In the genomic region with DNA sequence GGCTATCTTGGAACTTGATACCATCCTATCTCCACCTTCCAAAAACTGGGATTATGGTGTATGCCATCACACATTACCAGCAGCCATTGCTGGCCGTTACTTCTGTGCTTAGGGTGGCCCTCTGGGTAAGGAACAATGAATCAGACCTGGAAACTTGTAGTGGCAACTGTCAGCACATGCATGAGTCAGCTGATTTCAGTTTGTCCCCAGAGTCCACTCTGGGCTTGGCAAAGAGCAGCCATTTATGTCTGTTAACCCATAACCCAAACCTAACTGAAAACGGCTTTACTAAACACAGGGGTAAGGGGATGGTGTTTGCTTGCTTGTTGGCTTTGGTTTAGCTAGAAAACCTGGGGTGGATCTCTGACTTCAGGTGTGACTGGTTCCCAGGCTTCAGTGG, we compare ENCODE assay signal across 25 mouse cellular contexts. TPM values are rescaled to one million over a fixed set of nuclear protein-coding genes. Genes with fewer than 3 reads are reported as not detected.
DNase-seq lines count a peak whose midpoint lies in the region; ATAC-seq and TF ChIP-seq lines count a peak whose summit lies in the region.
"Had no signal": no experiment of that assay in that cellular context is flagged by ENCODE, and none has a peak within 500 bp of the region (broad histone marks: within the 10 kb centered on the region; RNA-seq: fewer than 3 reads in every experiment).

No protein-coding gene starts in this region.

- WGBS in kidney, adult 2 months = 54% methylated on average over 2 of the region's 2 CpGs
- 69% methylated on average over 2 of the region's 2 CpGs for WGBS in hindbrain, embryonic 12.5 days

- TF ChIP-seq POLR2A in kidney, adult 2 months (IDR thresholded peaks at IDR 0.05; ENCODE audit: low read depth, low read length) = no peak

- H3K9me3 ChIP-seq in hindbrain, embryonic 12.5 days (replicated peaks) = no peaks in the 10 kb centered on the region
- H3K9me3 ChIP-seq: embryonic facial prominence, embryonic 10.5 days; embryonic facial prominence, embryonic 12.5 days; forebrain, embryonic 13.5 days; forebrain, embryonic 15.5 days; G1E had no signal

- H3K4me2 ChIP-seq in hindbrain, embryonic 12.5 days (replicated peaks) = no peak overlapping the region
- H3K4me2 ChIP-seq: embryonic facial prominence, embryonic 12.5 days; forebrain, embryonic 13.5 days; forebrain, embryonic 15.5 days had no signal

- DNase-seq in kidney, adult 2 months = peak; percentile 9
- no peak for DNase-seq in kidney, adult 18-20 months
- peak; percentile 57 for DNase-seq in 3T3-L1 (ENCODE audit: low read depth, low spot score)
- peak; percentile 17 for DNase-seq in 416B (ENCODE audit: low read depth)
- DNase-seq in NIH3T3 (ENCODE audit: low read depth) = peak; percentile 25
- DNase-seq in T-cell, adult 2 months (ENCODE audit: low spot score) = no peak
- no peak for DNase-seq in layer of hippocampus, adult 11-12 months (ENCODE audit: low spot score)
- DNase-seq: adrenal gland, adult 2 months; adrenal gland, postnatal 10 days; adrenal gland, postnatal 25 days; cerebellum, adult 11 months; cerebellum, adult 18-20 months; cerebellum, adult 8-10 months; cerebellum, adult 9-11 months; cerebellum, postnatal 14 days; cerebellum, postnatal 36 days; embryo, embryonic 11 days; forebrain, postnatal 0 days had no signal

- H3K4me1 ChIP-seq in kidney, adult 2 months (ENCODE audit: control insufficient read depth, insufficient read depth, low read length) = no peaks in the 10 kb centered on the region
- H3K4me1 ChIP-seq in hindbrain, embryonic 12.5 days = no peaks in the 10 kb centered on the region; the same call in 1 of the 2 replicates
- H3K4me1 ChIP-seq: forebrain, embryonic 13.5 days; forebrain, embryonic 15.5 days had no signal

- no peak overlapping the region for H3K9ac ChIP-seq in hindbrain, embryonic 12.5 days
- H3K9ac ChIP-seq: embryonic facial prominence, embryonic 12.5 days; forebrain, embryonic 13.5 days; forebrain, embryonic 15.5 days; forebrain, postnatal 0 days had no signal

- no peak overlapping the region for H3K4me3 ChIP-seq in kidney, adult 2 months (ENCODE audit: insufficient read depth, low read depth, low read length)
- no peak overlapping the region for H3K4me3 ChIP-seq in hindbrain, embryonic 12.5 days
- H3K4me3 ChIP-seq: embryonic facial prominence, embryonic 10.5 days; embryonic facial prominence, embryonic 12.5 days; forebrain, embryonic 13.5 days; forebrain, embryonic 15.5 days had no signal

- no peaks in the 10 kb centered on the region for H3K27me3 ChIP-seq in kidney, adult 2 months (replicated peaks; ENCODE audit: control insufficient read depth, insufficient read depth, low read length)
- no peaks in the 10 kb centered on the region for H3K27me3 ChIP-seq in hindbrain, embryonic 12.5 days
- H3K27me3 ChIP-seq: forebrain, embryonic 13.5 days; forebrain, embryonic 15.5 days had no signal

- H3K36me3 ChIP-seq in kidney, adult 2 months (ENCODE audit: control insufficient read depth, insufficient read depth, low read length) = no peaks in the 10 kb centered on the region
- no peaks in the 10 kb centered on the region for H3K36me3 ChIP-seq in hindbrain, embryonic 12.5 days
- H3K36me3 ChIP-seq: embryonic facial prominence, embryonic 10.5 days; embryonic facial prominence, embryonic 12.5 days; forebrain, embryonic 15.5 days; G1E had no signal

- no peak for TF ChIP-seq CTCF in kidney, adult 2 months (conservative IDR thresholded peaks at IDR 0.05; ENCODE audit: insufficient read depth, insufficient read length, low read depth, low read length)

- ATAC-seq in hindbrain, embryonic 12.5 days (ENCODE audit: low FRiP score) = no peak
- ATAC-seq: activated CD4-positive, CD25-positive, alpha-beta regulatory T cell, adult 4 months; forebrain, embryonic 13.5 days; forebrain, embryonic 15.5 days; forebrain, postnatal 0 days had no signal

- no peak overlapping the region for H3K27ac ChIP-seq in kidney, adult 2 months (ENCODE audit: insufficient read depth, low read depth, low read length)
- no peak overlapping the region for H3K27ac ChIP-seq in hindbrain, embryonic 12.5 days
- H3K27ac ChIP-seq: embryonic facial prominence, embryonic 10.5 days; embryonic facial prominence, embryonic 12.5 days; forebrain, embryonic 13.5 days; forebrain, embryonic 15.5 days had no signal

RNA-seq across cellular contexts. Expression of a gene that starts 51.4 kb away (rescaled TPM):
- polyA plus RNA-seq in kidney, adult 2 months (2012; rRNA removed) = 1.5 and 1.9 TPM in 2 replicates
- polyA plus RNA-seq in hindbrain, embryonic 12.5 days (2016; fragmentation: Nextera tagmentation; extraction: Ambion mirVana) = 15.9 and 17.1 TPM in 2 replicates

Comparison
In these comparisons a context has a peak if more than half of its experiments do, and no peak if none do; other contexts are left out.
1. DNase-seq: peak in kidney, adult 2 months (single experiment), 3T3-L1 (single experiment), 416B (single experiment) and NIH3T3 (single experiment); none in kidney, adult 18-20 months (single experiment), T-cell, adult 2 months (single experiment) and layer of hippocampus, adult 11-12 months (single experiment).